Mouse (Mus musculus) forebrain, embryonic 11.5 days (tissue): ENCODE results near the gene Cped1. TPM values are rescaled to one million over a fixed set of nuclear protein-coding genes. Genes with fewer than 3 reads are reported as not detected.
A peak's percentile ranks its signal among the peaks of the same experiment; 100 is the strongest.

Experiments used
- ATAC-seq: fragments of 200-750 bp; cut with Nextera tagmentation; replicated peaks from 2 replicates; pipeline ENCODE4 v1.8.0; 2017; ENCODE audit warnings: moderate TSS enrichment; ENCODE audit not compliant: low FRiP score
- DNase-seq: peaks from one replicate; pipeline ENCODE4 v3.0.0-alpha.2; 2017; ENCODE audit warnings: low spot score
- H3K27ac ChIP-seq: fragments of 300-500 bp; sonication (generic); 2 replicates; pipeline ENCODE4 v1.5.1; 2014; ENCODE audit warnings: low read depth, low read length
- H3K27me3 ChIP-seq: fragments of 300-500 bp; sonication (generic); 2 replicates; pipeline ENCODE4 v1.6.1; 2014; ENCODE audit warnings: mild to moderate bottlenecking, low read length, mixed read lengths; ENCODE audit not compliant: control insufficient read depth, insufficient read depth
- H3K36me3 ChIP-seq: fragments of 300-500 bp; sonication (generic); 2 replicates; pipeline ENCODE4 v1.6.1; 2014; ENCODE audit warnings: mild to moderate bottlenecking, low read length, moderate library complexity, mixed read lengths; ENCODE audit not compliant: control insufficient read depth, insufficient read depth
- H3K4me1 ChIP-seq: fragments of 300-500 bp; sonication (generic); replicated peaks from 2 replicates; pipeline ENCODE4 v1.6.1; 2014; ENCODE audit warnings: low read length, mixed read lengths; ENCODE audit not compliant: control insufficient read depth, insufficient read depth
- H3K4me2 ChIP-seq: fragments of 300-500 bp; sonication (generic); 2 replicates; pipeline ENCODE4 v1.6.1; 2014; ENCODE audit warnings: low read depth, mild to moderate bottlenecking, low read length, moderate library complexity, mixed read lengths; ENCODE audit not compliant: severe bottlenecking
- H3K4me3 ChIP-seq: fragments of 300-500 bp; sonication (generic); 2 replicates; pipeline ENCODE4 v1.5.1; 2014; ENCODE audit warnings: low read depth, low read length
- H3K9ac ChIP-seq: fragments of 300-500 bp; sonication (generic); 2 replicates; pipeline ENCODE4 v1.6.1; 2014; ENCODE audit warnings: low read length
- H3K9me3 ChIP-seq: fragments of 300-500 bp; sonication (generic); 2 replicates; pipeline ENCODE4 v1.6.1; 2016; ENCODE audit warnings: low read length, mixed read lengths; ENCODE audit not compliant: control insufficient read depth
- WGBS: fragments of 180-500 bp; shearing (Covaris S2); extraction: QIAGEN DNeasy Blood & Tissue Kit; methylation state at CpG from one replicate; pipeline ENCODE4 v1.1.7; 2014; 5-methylcytosine and 5-hydroxymethylcytosine counted together
- polyA plus RNA-seq: library from polyadenylated mRNA; unstranded; fragments of >200 nt; fragmentation: Nextera tagmentation; extraction: Ambion mirVana; gene quantifications from 2 replicates; pipeline ENCODE4 v1.2.1, GENCODE M21; 2014

Gene Cped1
- polyA plus RNA-seq, 1 experiment from 2014 or later, result 17.2 TPM

GRCm38 (mm10) chr6:22070603-22071322 is 85.0 kb downstream of the Cped1 start:
- H3K9me3 ChIP-seq, result no peaks in the 10 kb centered on the region
- no peak overlapping the region for H3K4me3 ChIP-seq
- no peak for ATAC-seq
- no peak for DNase-seq
- no peak overlapping the region for H3K4me2 ChIP-seq
- no peaks in the 10 kb centered on the region for H3K4me1 ChIP-seq
- no peak overlapping the region for H3K9ac ChIP-seq
- H3K27me3 ChIP-seq, result no peaks in the 10 kb centered on the region
- H3K27ac ChIP-seq, result no peak overlapping the region
- H3K36me3 ChIP-seq, result no peaks in the 10 kb centered on the region
- 85% methylated on average over 15 of the region's 15 CpGs for WGBS

DNA sequence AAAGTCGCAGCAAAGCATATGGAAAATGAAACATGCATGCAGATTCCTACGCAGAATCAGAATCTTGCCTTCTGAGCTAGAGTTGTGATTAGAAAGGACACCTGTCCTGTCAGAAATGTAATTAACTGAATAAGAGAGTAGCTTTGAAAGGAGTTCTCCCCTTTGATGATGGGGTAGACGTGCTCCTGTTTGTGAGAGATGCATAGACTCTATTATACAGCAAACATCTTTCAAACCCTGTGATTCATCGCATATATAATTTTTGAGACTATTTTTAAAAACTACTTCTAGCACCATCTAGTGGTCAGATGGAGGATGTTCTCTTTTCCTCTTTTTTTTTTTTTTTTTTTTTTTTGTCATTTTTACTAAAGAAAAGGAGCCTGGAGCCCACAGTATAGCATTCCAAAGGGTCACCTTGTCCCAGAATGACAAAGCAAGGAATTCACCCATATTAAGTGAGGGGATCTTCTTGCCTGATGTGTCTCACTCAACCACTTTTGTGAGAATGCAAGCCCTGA is 85.7 kb downstream of the Cped1 start:
- no peak overlapping the region for H3K4me2 ChIP-seq
- H3K4me1 ChIP-seq, result no peaks in the 10 kb centered on the region
- 38% methylated on average over 4 of the region's 4 CpGs for WGBS
- H3K27me3 ChIP-seq, result no peaks in the 10 kb centered on the region
- DNase-seq, result no peak
- H3K9me3 ChIP-seq, result no peaks in the 10 kb centered on the region
- no peak overlapping the region for H3K27ac ChIP-seq
- H3K36me3 ChIP-seq, result no peaks in the 10 kb centered on the region
- no peak overlapping the region for H3K4me3 ChIP-seq
- ATAC-seq, result no peak
- H3K9ac ChIP-seq, result no peak overlapping the region

DNA sequence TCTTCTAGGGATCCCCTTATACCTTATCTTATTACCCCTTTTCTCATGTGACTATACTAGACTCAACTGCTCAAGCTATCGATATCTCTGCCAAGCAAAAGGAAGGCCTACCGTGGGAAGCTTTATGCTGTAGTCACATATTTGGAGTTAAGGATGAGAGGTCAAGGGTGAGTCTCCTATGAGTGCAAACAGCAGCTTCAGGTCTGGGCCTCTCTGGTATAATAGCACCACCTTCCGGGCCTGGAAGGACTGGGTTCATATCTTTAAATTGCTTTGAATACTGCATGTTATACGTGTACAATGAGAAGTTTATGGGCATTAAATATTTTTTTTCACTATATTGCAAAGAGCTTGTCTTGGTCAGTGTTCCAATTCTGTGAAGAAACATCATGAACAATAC is 87.0 kb downstream of the Cped1 start:
- Histone ChIP-seq H3K4me1 (no peaks in the 10 kb centered on the region), H3K27ac (no peak overlapping the region), H3K9ac (no peak overlapping the region), H3K27me3 (no peaks in the 10 kb centered on the region), H3K4me2 (no peak overlapping the region), H3K4me3 (no peak overlapping the region), H3K36me3 (no peaks in the 10 kb centered on the region), H3K9me3 (no peaks in the 10 kb centered on the region)
- no peak for DNase-seq
- no peak for ATAC-seq
- 80% methylated on average over 4 of the region's 4 CpGs for WGBS

DNA sequence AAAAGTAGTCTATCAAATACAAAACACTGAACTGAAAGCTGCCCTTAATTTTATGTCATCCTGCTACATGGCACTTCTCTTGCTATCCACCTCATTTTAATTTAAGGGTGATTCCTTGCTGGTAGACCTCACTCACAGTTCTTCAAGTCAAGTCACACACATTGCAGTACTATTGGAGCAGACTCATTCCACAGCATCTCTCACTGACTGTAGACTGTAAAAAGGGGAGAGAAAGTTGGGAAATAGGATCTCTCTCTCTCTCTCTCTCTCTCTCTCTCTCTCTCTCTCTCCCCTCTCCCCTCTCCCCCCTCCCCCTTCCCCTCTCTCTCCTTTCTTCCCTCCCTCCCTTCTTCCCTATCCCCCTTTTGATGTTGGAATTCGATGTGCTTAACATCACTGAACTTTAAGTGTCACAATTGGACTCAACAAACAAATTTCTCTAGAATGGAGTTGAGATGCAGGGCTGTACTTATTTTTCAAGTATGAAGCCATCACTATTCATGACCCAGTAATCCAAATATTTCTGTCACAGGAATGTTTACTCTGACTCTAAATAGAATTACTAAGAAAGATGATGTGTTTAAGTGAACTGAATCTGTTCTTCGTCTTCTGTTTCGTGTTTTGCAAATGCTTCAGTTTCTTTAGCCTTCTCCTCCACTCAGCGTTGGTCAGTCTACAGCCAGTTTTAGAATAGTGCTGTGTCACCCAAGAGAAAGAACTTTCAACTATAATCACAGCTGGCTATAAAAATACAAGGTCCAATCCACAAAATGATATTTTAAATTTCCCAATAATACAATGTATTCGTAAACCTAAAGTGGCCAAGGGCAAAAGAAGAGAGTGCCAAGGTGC is 88.7 kb downstream of the Cped1 start:
- Histone ChIP-seq H3K27me3 (no peaks in the 10 kb centered on the region), H3K9me3 (no peaks in the 10 kb centered on the region), H3K36me3 (no peaks in the 10 kb centered on the region), H3K4me3 (no peak overlapping the region), H3K4me2 (no peak overlapping the region), H3K4me1 (no peaks in the 10 kb centered on the region), H3K27ac (no peak overlapping the region), H3K9ac (no peak overlapping the region)
- no peak for DNase-seq
- no peak for ATAC-seq
- WGBS, result 82% methylated on average over 5 of the region's 5 CpGs

GRCm38 (mm10) chr6:22078686-22079264 is 93.1 kb downstream of the Cped1 start:
- Histone ChIP-seq H3K27ac (no peak overlapping the region), H3K4me3 (no peak overlapping the region), H3K9me3 (no peaks in the 10 kb centered on the region), H3K27me3 (no peaks in the 10 kb centered on the region), H3K4me1 (no peaks in the 10 kb centered on the region), H3K4me2 (no peak overlapping the region), H3K9ac (no peak overlapping the region), H3K36me3 (no peaks in the 10 kb centered on the region)
- 57% methylated on average over 7 of the region's 7 CpGs for WGBS
- ATAC-seq, result peak; percentile 44; the same call in 1 of the 2 replicates
- no peak for DNase-seq

GRCm38 (mm10) chr6:22086056-22086455 is 100.3 kb downstream of the Cped1 start:
- Histone ChIP-seq H3K4me1 (no peaks in the 10 kb centered on the region), H3K36me3 (no peaks in the 10 kb centered on the region), H3K4me3 (no peak overlapping the region), H3K27ac (no peak overlapping the region), H3K9me3 (no peaks in the 10 kb centered on the region), H3K9ac (no peak overlapping the region), H3K27me3 (no peaks in the 10 kb centered on the region), H3K4me2 (no peak overlapping the region)
- 93% methylated on average over 5 of the region's 5 CpGs for WGBS
- DNase-seq, result no peak
- ATAC-seq, result no peak

DNA sequence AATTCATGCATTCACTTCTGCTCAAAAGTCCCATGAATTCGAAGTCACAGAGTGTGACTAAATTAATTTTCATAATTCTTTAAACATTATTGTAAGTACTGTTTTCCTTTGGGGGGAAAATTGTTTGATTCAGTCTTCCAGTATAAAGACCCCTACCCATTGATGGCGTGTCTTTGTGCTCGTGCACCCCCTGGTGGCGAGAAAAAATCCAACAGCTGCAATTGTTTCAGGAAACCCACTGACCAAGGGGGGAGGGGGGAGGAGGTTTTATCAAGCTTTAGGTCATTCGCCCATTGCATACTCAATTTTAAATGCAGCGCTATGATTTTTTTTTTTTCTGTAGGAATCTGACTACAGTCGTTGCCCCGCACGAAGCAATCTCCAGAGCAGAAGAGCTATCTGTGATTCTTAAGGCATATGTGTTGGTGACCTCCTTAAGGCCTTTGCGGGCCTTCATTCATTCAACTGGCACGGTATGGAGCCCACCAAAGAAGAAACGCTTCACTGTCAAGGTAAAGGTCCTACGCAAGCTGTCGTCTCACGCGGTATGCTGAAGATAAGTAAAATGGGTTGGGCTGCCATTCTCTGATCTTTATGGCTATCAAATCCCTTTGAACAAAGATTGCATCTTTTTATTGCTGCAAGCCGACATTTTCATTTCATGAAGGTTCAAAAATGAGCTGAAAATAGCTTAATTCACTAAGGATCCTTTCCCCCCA is 102.8 kb downstream of the Cped1 start:
- WGBS, result 53% methylated on average over 17 of the region's 17 CpGs
- Histone ChIP-seq H3K4me3 (no peak overlapping the region), H3K9ac (no peak overlapping the region), H3K4me1 (no peaks in the 10 kb centered on the region), H3K27ac (no peak overlapping the region), H3K9me3 (no peaks in the 10 kb centered on the region), H3K4me2 (no peak overlapping the region), H3K36me3 (no peaks in the 10 kb centered on the region), H3K27me3 (no peaks in the 10 kb centered on the region)
- peak; percentile 78 for DNase-seq
- ATAC-seq, result peak; percentile 33; the same call in 1 of the 2 replicates

GRCm38 (mm10) chr6:22091773-22092172 is 106.1 kb downstream of the Cped1 start:
- no peak overlapping the region for H3K27ac ChIP-seq
- ATAC-seq (no peak), DNase-seq (no peak)
- H3K4me3 ChIP-seq, result no peak overlapping the region
- 89% methylated on average over 5 of the region's 5 CpGs for WGBS
- H3K9ac ChIP-seq, result no peak overlapping the region
- no peaks in the 10 kb centered on the region for H3K36me3 ChIP-seq
- H3K27me3 ChIP-seq, result no peaks in the 10 kb centered on the region
- H3K9me3 ChIP-seq, result no peaks in the 10 kb centered on the region
- no peak overlapping the region for H3K4me2 ChIP-seq
- no peaks in the 10 kb centered on the region for H3K4me1 ChIP-seq
